Mouse (Mus musculus): ENCODE measurements around the gene Zfyve28. TPM values are rescaled to one million over a fixed set of nuclear protein-coding genes. Genes with fewer than 3 reads are reported as not detected.

Gene Zfyve28
- total RNA-seq, 2 experiments from 2014 or later = 1.0 to 1.2 TPM

- DNase-seq = peak in 1 of 2 experiments; percentile 4
- intact Hi-C loops (cut with DNase I) = loop anchor here (2.0 to 10.0 kb wide), 4 partner anchors 16 to 532 kb away; partner anchors contain the start of genes Nelfa, Slbp, Tacc3 and Tmem129
These were observed 101.9 kb downstream of the Zfyve28 start for GRCm38 (mm10) chr5:34186391-34186790.

DNA sequence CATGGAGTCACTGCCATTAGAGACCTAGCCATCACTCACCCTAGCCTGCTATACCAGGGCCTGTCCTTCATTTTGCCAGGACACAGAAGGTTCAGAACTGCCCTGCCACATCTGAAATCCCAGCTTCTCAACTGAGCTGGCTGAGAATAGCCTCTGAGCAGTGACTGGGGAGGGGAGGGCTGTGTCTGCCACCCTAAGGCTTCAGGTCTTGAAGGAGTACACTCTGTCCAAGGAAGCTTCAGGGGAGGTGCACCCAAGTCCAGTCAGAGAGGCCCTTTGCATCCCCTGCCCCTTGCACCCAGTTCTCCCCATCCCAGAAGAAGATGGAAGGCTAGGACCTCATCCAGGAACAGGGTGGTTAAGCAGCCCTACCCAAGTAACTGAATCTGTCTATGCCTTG is 102.5 kb downstream of the Zfyve28 start:
- intact Hi-C loops (cut with DNase I) = loop anchor here (2.0 to 10.0 kb wide), 4 partner anchors 15 to 531 kb away; partner anchors contain the start of genes Nelfa, Slbp, Tacc3 and Tmem129
- DNase-seq = peak in 1 of 2 experiments; percentile 6

DNA sequence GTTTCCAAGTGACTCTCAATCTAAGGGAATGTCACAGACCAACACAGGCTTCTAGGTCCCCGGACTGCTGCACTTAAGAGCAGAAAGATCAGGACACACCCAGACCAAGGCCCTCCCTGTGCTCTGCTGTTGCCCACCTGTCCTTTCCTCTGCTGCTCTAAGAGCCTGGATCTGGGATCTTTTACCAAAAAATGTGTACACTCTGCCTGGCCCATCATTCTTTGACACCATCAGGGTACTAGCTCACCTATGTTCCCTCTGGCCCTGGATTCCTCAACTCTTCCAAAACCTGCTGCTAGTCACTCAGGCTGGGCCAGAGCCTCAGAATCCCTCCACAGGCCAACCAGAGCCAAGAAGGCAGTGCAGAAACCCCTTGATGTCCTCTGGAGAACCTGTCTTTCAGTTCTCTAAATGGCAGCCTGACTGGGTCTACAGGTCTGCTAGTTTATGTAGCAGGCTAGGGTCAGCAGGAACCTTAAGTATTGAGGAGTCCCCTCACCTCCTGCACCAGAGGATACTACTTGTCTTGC is 103.1 kb downstream of the Zfyve28 start:
- intact Hi-C loops (cut with DNase I) = loop anchor here (10.0 kb wide), 3 partner anchors 250 to 530 kb away; partner anchors contain the start of genes Nelfa, Slbp, Tacc3 and Tmem129
- peak in 1 of 2 experiments; percentile 3 for DNase-seq

GRCm38 (mm10) chr5:34183976-34184375 is 104.3 kb downstream of the Zfyve28 start:
- intact Hi-C loops (cut with DNase I) = loop anchor here (10.0 kb wide), 3 partner anchors 249 to 529 kb away; partner anchors contain the start of genes Nelfa, Slbp, Tacc3 and Tmem129
- no peak for DNase-seq

DNA sequence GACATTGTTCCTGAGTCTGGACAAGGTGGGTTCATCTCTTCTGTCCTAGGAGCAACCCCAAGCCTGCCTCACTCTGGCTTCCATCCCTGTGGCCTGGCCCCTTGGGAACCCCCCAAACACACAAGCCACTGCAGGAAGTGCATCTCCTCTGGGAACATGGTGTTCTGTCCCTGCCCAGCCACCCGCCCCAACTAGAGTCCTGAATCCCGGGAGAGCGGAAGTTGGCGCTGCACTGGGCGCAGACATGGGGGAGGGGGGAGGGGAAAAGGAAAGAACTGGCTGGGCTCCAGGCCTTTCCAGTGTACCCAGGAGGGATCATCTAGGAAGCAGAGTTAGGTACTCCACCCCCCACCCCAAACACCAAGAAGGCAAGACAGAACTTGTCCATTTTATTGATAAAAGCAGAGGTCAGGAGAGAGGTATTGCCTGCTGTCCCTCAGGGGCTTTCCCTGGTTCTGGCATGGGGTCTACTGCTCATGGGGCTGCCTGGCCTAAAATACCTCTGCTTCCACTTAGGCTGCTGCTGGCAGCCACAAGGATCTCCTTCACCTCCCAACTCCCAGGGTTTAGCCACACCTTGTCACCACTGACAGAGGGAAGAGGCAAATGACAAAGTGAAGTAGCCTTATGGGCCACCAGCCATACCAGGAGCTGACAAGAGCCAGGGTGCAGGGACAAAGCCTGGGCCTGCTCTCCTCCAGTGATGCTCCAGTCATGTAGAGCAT is 104.9 kb downstream of the Zfyve28 start:
- DNase-seq = peak in 1 of 2 experiments; percentile 65
- intact Hi-C loops (cut with DNase I) = loop anchor here (10.0 kb wide), 3 partner anchors 249 to 529 kb away; partner anchors contain the start of genes Nelfa, Slbp, Tacc3 and Tmem129

GRCm38 (mm10) chr5:34182486-34182885 is 105.8 kb downstream of the Zfyve28 start:
- DNase-seq = no peak
- intact Hi-C loops (cut with DNase I) = loop anchor here (10.0 kb wide), 3 partner anchors 248 to 528 kb away; partner anchors contain the start of genes Nelfa, Slbp, Tacc3 and Tmem129

DNA sequence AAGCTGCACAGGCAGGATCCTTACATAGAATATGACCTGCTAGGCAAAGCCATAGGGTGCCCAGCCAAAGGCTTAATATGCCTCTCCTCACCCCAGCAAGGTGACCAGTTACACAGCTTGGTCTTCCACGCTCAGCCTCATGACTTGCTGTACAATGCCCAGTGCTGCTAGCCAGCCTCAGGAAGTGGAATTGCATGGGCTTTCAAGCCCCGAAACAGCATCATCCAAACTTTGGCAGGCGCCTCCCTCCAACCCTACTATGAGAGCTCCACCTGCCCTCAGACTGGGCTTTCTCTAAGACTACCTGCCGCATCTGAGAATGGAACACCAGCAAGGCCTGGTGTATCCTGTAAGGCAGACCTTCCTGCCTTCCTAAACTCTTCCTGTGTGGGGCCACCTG is 110.4 kb downstream of the Zfyve28 start:
- intact Hi-C loops (cut with DNase I) = no loop called here
- no peak for DNase-seq

- intact Hi-C loops (cut with DNase I) = no loop called here
- DNase-seq = no peak
These were observed 111.2 kb downstream of the Zfyve28 start for GRCm38 (mm10) chr5:34177091-34177490.

DNA sequence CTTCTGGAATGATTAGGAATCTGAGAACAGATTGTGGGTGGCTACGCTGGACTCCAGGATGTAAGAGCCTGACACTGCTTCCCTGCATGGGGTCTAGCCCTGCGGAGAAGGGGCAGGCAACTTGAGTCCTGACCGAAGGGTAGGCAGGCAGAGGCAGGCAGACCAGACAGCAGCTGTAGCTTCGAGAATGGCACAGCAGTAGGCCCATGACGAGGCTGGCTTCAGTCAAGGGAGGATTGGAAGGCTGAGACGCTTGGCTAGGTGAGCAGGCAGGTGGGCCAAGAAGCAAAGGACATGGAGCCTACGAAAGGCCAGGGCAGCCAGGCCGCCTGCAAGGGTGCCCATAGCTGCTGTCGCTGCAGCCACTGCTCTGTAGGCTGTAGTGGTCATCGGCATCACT is 111.6 kb downstream of the Zfyve28 start:
- no peak for DNase-seq
- intact Hi-C loops (cut with DNase I) = no loop called here

GRCm38 (mm10) chr5:34175403-34175694 is 112.9 kb downstream of the Zfyve28 start:
- intact Hi-C loops (cut with DNase I) = no loop called here

DNA sequence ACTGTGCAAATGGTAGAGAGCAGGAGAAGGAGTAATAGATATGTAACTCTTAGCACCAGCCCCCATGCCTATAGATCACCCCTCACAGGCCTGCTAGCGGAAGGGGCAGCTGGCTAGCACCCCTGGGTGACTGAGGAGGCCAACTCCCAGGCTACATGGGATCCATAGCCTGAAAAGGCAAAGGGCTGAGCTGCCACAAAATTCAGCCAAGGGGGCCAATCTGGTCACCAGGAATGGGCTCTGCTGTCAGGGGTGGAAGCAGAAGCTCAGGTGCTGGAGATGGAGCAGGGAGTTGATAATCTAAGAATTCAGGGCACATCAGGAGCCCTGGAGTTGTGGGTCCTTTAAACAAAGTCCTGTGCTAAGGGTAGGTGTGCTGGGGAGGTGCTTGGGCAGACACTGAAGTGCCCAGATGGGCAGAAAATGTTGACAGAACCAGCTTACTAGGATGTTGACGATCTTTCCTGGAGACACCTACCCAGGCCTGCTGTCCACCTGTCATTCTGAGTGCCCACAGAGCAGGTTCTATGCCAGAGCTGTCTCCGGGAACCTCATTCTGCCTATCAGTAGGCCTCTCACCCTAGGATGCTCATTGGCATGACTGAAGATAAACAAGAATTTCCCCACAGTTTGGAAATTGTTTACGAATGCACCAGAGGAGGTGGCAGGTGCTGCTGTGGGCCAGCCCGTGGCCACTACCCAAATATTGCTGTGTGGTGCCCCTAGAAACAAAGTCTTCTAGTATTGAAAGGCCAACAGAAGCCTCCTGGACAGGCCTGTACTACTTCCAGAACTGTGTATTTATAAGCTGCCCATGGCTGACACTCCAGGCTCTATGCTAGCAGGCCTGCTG is 113.5 kb downstream of the Zfyve28 start:
- DNase-seq = no peak
- intact Hi-C loops (cut with DNase I) = no loop called here

More at GRCm38 (mm10) chr5:34175403-34175694, 112.9 kb downstream of the Zfyve28 start:
- no peak for DNase-seq

DNA sequence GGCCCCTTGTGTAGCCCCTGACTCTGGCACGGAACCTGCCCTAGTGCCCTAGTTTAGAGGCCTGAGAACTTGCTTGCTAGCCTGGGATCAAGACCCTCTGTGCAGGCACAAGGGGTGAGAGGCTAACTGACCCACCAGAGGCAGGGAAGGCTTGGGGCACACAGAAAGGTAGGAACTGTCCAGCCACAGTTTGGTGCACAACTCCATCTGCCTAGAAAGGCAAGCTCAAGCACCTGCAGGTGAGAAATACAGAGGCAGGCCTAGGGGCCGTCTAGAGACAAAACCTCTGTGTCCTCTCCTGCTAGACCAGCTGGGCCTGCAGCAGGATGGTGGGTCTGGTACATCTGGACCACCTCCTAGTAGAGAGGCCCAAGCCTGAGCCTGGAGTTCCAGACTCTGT is 114.2 kb downstream of the Zfyve28 start:
- DNase-seq = no peak
- intact Hi-C loops (cut with DNase I) = no loop called here

DNA sequence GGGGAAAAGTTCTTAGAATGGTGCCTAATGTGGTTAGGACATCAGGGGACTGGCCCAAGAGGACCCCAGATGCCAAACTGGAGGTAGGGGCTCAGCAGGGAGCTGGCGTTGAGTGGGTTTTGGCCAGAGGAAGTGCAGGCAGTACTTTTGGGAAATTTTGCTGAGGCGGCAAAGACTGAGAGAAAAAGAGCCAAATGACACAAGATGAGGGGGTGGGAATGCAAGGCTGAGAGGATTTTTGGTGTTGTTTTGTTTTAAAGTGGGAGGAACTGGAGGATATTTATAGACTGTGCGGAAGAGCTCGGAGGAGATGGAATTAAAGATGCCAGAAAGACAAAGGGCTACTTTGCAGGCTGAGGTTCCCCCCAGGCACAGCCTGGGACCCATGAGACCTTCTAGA is 117.5 kb downstream of the Zfyve28 start:
- DNase-seq = no peak
- intact Hi-C loops (cut with DNase I) = loop anchor here (2.0 kb wide), 1 partner anchor 16 kb away; the partner anchor contains the start of gene Mxd4

GRCm38 (mm10) chr5:34169954-34170353 is 118.3 kb downstream of the Zfyve28 start:
- intact Hi-C loops (cut with DNase I) = loop anchor here (2.0 kb wide), 1 partner anchor 17 kb away; the partner anchor contains the start of gene Mxd4

DNA sequence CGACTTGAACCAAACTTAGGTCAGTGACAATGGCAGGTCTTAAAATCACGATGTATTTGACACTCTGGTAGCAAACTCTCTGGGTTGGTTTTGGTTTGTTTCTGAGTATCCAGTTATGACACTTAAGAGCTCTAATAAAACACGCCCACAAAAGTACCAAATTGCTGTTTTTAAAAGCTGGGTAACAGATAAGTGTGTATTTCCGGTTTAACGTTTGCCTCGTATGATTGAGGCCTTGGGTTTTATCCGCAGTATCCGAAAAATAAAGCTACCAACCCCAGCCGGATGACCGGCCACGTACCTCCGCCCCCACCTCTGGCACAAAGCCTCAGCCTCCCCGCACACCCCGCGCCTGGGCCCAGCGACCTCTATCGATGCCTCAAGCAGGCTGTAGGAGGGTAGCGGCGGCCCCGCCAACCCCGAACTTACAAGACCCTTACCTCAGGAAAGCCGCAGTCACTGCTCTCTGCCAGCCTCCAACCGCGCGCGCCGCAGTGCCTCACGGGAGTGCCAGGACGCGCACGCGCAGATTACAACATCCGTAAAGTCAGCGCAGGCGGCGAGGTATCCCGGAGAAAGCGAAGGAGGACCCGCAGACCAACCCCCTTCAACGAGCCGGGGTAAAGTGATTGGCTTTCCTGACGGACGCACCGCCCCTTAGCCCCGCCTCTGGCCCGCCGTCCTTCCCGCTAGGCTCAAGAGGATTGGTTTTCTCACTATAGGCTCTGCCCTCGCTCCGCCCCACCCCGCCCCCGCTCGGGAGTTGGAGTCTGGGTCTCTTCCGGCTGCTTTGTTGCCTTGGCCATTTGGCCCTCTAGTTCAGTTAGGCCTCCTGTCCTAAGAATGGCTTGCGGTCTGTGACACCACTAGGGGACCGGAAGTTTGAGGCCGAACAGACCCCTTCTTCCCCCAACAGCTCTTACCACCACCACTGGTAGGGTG is 119.0 kb downstream of the Zfyve28 start, which contains the start of the genes Poln and Haus3:
Poln (minus strand) TSS at position 499 of the 942 bp plus-strand sequence.
Haus3 (minus strand) TSS at position 578 of the 942 bp plus-strand sequence.
- intact Hi-C loops (cut with DNase I) = no loop called here

More at GRCm38 (mm10) chr5:34169954-34170353, 118.3 kb downstream of the Zfyve28 start:
- DNase-seq = no peak

GRCm38 (mm10) chr5:34167857-34168256 is 120.4 kb downstream of the Zfyve28 start:
- no peak for DNase-seq
- intact Hi-C loops (cut with DNase I) = no loop called here

More for the DNA sequence above, 119.0 kb downstream of the Zfyve28 start, which contains the start of the genes Poln and Haus3:
- peak; percentile 93 to 95 for DNase-seq

DNA sequence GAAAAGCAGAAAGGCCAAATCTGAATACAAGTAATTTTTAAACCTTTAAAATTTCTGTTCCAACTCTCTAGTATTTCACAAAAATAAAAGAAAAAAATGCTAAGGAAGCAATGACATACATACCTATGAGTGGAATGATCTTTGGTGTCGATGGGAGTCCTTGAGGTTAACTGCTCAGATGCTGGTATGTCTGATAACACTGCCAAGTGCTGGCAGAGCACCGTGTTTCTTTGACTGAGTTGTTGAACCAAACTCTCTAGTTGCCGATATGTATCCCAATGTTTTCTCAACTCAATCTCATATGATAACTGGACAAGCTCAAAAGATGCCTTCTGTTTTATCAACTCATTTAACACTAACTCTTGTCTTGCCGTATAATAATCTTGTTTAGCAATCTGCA is 122.5 kb downstream of the Zfyve28 start:
- no peak for DNase-seq
- intact Hi-C loops (cut with DNase I) = no loop called here

GRCm38 (mm10) chr5:34148476-34148875 is 139.8 kb downstream of the Zfyve28 start:
- no peak for DNase-seq
- intact Hi-C loops (cut with DNase I) = no loop called here

- intact Hi-C loops (cut with DNase I) = no loop called here
These were observed 140.7 kb downstream of the Zfyve28 start for GRCm38 (mm10) chr5:34147554-34147953.

More at GRCm38 (mm10) chr5:34147554-34147953, 140.7 kb downstream of the Zfyve28 start:
- DNase-seq = no peak
